Mouse (Mus musculus) intestine, embryonic 15.5 days (tissue): Measurements from ENCODE around the gene Gm36210. TPM values are rescaled to one million over a fixed set of nuclear protein-coding genes. Genes with fewer than 3 reads are reported as not detected.
"Not testable (repeated sequence)": the region's sequence is repeated elsewhere in the genome, so short reads cannot be mapped to it uniquely, and the experiment has no call there.

Source experiments
- ATAC-seq: fragments of 200-750 bp; cut with Nextera tagmentation; 2 replicates; pipeline ENCODE4 v1.8.0; 2017; ENCODE audit warnings: moderate TSS enrichment, moderate library complexity
- H3K27ac ChIP-seq: fragments of 300-500 bp; sonication (generic); 2 replicates; pipeline ENCODE4 v1.5.1; 2015; ENCODE audit warnings: mild to moderate bottlenecking, inconsistent platforms
- H3K27me3 ChIP-seq: fragments of 300-500 bp; sonication (generic); replicated peaks from 2 replicates; pipeline ENCODE4 v1.6.1; 2015; ENCODE audit warnings: inconsistent platforms
- H3K36me3 ChIP-seq: fragments of 300-500 bp; sonication (generic); 2 replicates; pipeline ENCODE4 v1.6.1; 2015; ENCODE audit warnings: inconsistent platforms
- H3K4me1 ChIP-seq: fragments of 300-500 bp; sonication (generic); replicated peaks from 2 replicates; pipeline ENCODE4 v1.6.1; 2015; ENCODE audit warnings: inconsistent platforms
- H3K4me2 ChIP-seq: fragments of 300-500 bp; sonication (generic); replicated peaks from 2 replicates; pipeline ENCODE4 v1.6.1; 2015; ENCODE audit warnings: mild to moderate bottlenecking, inconsistent platforms
- H3K4me3 ChIP-seq: fragments of 300-500 bp; sonication (generic); replicated peaks from 2 replicates; pipeline ENCODE4 v1.5.1; 2015; ENCODE audit warnings: inconsistent platforms
- H3K9ac ChIP-seq: fragments of 300-500 bp; sonication (generic); 2 replicates; pipeline ENCODE4 v1.6.1; 2015; ENCODE audit warnings: inconsistent platforms
- H3K9me3 ChIP-seq: fragments of 300-500 bp; sonication (generic); 2 replicates; pipeline ENCODE4 v1.6.1; 2016; ENCODE audit warnings: inconsistent platforms
- WGBS: fragments of 180-500 bp; shearing (Covaris S2); methylation state at CpG from one replicate; pipeline ENCODE4 v1.1.7; 2015; 5-methylcytosine and 5-hydroxymethylcytosine counted together
- polyA plus RNA-seq: library from polyadenylated mRNA; unstranded; fragments of >200 nt; fragmentation: Nextera tagmentation; extraction: Ambion mirVana; gene quantifications from 2 replicates; pipeline ENCODE4 v1.2.1, GENCODE M21; 2015

Gm36210 gene
- polyA plus RNA-seq, 1 experiment from 2014 or later, result not detected

GRCm38 (mm10) chr7:4865579-4866493 lies 40.5 kb downstream of the Gm36210 start:
- ATAC-seq, result peak; percentile 99
- peak overlapping the region; percentile 51 for H3K4me3 ChIP-seq
- peaks cover 9% of the 10 kb centered on the region; the same call in 1 of the 2 replicates for H3K4me1 ChIP-seq
- peak overlapping the region; percentile 70 for H3K4me2 ChIP-seq
- peak overlapping the region; percentile 61 for H3K9ac ChIP-seq
- WGBS, result 3% methylated on average over 40 of the region's 40 CpGs
- peak overlapping the region; percentile 76 for H3K27ac ChIP-seq
- H3K9me3 ChIP-seq, result no peaks in the 10 kb centered on the region
- H3K36me3 ChIP-seq, result no peaks in the 10 kb centered on the region
- no peaks in the 10 kb centered on the region for H3K27me3 ChIP-seq

- WGBS, result 68% methylated on average over 5 of the region's 5 CpGs
- Histone ChIP-seq H3K27me3 (no peaks in the 10 kb centered on the region), H3K4me2 (peak overlapping the region; percentile 70), H3K4me1 (peaks cover 9% of the 10 kb centered on the region; the same call in 1 of the 2 replicates), H3K9ac (no peak overlapping the region), H3K36me3 (no peaks in the 10 kb centered on the region), H3K27ac (0 out of 2 replicates have a peak overlapping the region, but pooled peaks have one; percentile 27), H3K9me3 (no peaks in the 10 kb centered on the region), H3K4me3 (peak overlapping the region; percentile 51)
- 0 out of 2 replicates have a peak, but pooled peaks have one; percentile 19 for ATAC-seq
Observed at GRCm38 (mm10) chr7:4865090-4865489, 41.2 kb downstream of the Gm36210 start.

- Histone ChIP-seq H3K4me1 (peaks cover 9% of the 10 kb centered on the region; the same call in 1 of the 2 replicates), H3K27me3 (no peaks in the 10 kb centered on the region), H3K36me3 (no peaks in the 10 kb centered on the region), H3K27ac (no peak overlapping the region), H3K4me3 (no peak overlapping the region), H3K9me3 (no peaks in the 10 kb centered on the region), H3K9ac (no peak overlapping the region), H3K4me2 (no peak overlapping the region)
- no peak for ATAC-seq
- WGBS, result 82% methylated on average over 5 of the region's 5 CpGs
Observed at GRCm38 (mm10) chr7:4864130-4864845, 42.0 kb downstream of the Gm36210 start.

GRCm38 (mm10) chr7:4863541-4864080 lies 42.7 kb downstream of the Gm36210 start:
- ATAC-seq, result no peak
- Histone ChIP-seq H3K4me1 (peaks cover 9% of the 10 kb centered on the region; the same call in 1 of the 2 replicates), H3K4me3 (no peak overlapping the region), H3K27ac (no peak overlapping the region), H3K9me3 (no peaks in the 10 kb centered on the region), H3K4me2 (no peak overlapping the region), H3K27me3 (no peaks in the 10 kb centered on the region), H3K36me3 (no peaks in the 10 kb centered on the region), H3K9ac (no peak overlapping the region)
- 75% methylated on average over 7 of the region's 7 CpGs for WGBS

- Histone ChIP-seq H3K4me3 (no peak overlapping the region), H3K9me3 (no peaks in the 10 kb centered on the region), H3K36me3 (no peaks in the 10 kb centered on the region), H3K27ac (no peak overlapping the region), H3K27me3 (no peaks in the 10 kb centered on the region), H3K4me1 (peaks cover 9% of the 10 kb centered on the region; the same call in 1 of the 2 replicates), H3K4me2 (no peak overlapping the region), H3K9ac (no peak overlapping the region)
- no peak for ATAC-seq
- WGBS, result 29% methylated on average over 1 of the region's 1 CpGs
Observed at GRCm38 (mm10) chr7:4863041-4863440, 43.3 kb downstream of the Gm36210 start.

- H3K4me2 ChIP-seq, H3K4me1 ChIP-seq, H3K9me3 ChIP-seq, H3K27ac ChIP-seq, H3K4me3 ChIP-seq, H3K36me3 ChIP-seq, ATAC-seq, H3K27me3 ChIP-seq, H3K9ac ChIP-seq: not testable (repeated sequence)
- 68% methylated on average over 3 of the region's 3 CpGs for WGBS
Observed at GRCm38 (mm10) chr7:4860926-4861325, 45.4 kb downstream of the Gm36210 start.

- no peak overlapping the region for H3K4me3 ChIP-seq
- no peaks in the 10 kb centered on the region for H3K27me3 ChIP-seq
- no peaks in the 10 kb centered on the region for H3K36me3 ChIP-seq
- H3K9me3 ChIP-seq, result no peaks in the 10 kb centered on the region
- ATAC-seq, result no peak; the same call in 1 of the 2 replicates
- no peak overlapping the region for H3K27ac ChIP-seq
- no peaks in the 10 kb centered on the region for H3K4me1 ChIP-seq
- no peak overlapping the region for H3K4me2 ChIP-seq
- no peak overlapping the region for H3K9ac ChIP-seq
- 50% methylated on average over 12 of the region's 12 CpGs for WGBS
Observed at GRCm38 (mm10) chr7:4859418-4859978, 46.8 kb downstream of the Gm36210 start.

GRCm38 (mm10) chr7:4857321-4857720 lies 49.0 kb downstream of the Gm36210 start:
- H3K9ac ChIP-seq, result no peak overlapping the region
- ATAC-seq, result no peak
- H3K4me3 ChIP-seq, result no peak overlapping the region
- no peaks in the 10 kb centered on the region for H3K4me1 ChIP-seq
- H3K27me3 ChIP-seq, result no peaks in the 10 kb centered on the region
- WGBS, result 62% methylated on average over 7 of the region's 7 CpGs
- no peaks in the 10 kb centered on the region for H3K9me3 ChIP-seq
- no peaks in the 10 kb centered on the region for H3K36me3 ChIP-seq
- H3K4me2 ChIP-seq, result no peak overlapping the region
- no peak overlapping the region for H3K27ac ChIP-seq

GRCm38 (mm10) chr7:4856508-4856907 lies 49.8 kb downstream of the Gm36210 start:
- Histone ChIP-seq H3K27ac (no peak overlapping the region), H3K27me3 (no peaks in the 10 kb centered on the region), H3K9me3 (no peaks in the 10 kb centered on the region), H3K4me3 (no peak overlapping the region), H3K4me2 (no peak overlapping the region), H3K4me1 (no peaks in the 10 kb centered on the region), H3K9ac (no peak overlapping the region), H3K36me3 (no peaks in the 10 kb centered on the region)
- WGBS, result 84% methylated on average over 9 of the region's 9 CpGs
- ATAC-seq, result no peak

GRCm38 (mm10) chr7:4853613-4854012 lies 52.7 kb downstream of the Gm36210 start:
- Histone ChIP-seq H3K36me3 (no peaks in the 10 kb centered on the region), H3K9ac (no peak overlapping the region), H3K4me1 (no peaks in the 10 kb centered on the region), H3K27ac (no peak overlapping the region), H3K27me3 (no peaks in the 10 kb centered on the region), H3K9me3 (no peaks in the 10 kb centered on the region), H3K4me3 (no peak overlapping the region), H3K4me2 (no peak overlapping the region)
- WGBS, result 73% methylated on average over 3 of the region's 3 CpGs
- no peak for ATAC-seq

- H3K4me2 ChIP-seq, result no peak overlapping the region
- no peaks in the 10 kb centered on the region for H3K36me3 ChIP-seq
- H3K4me3 ChIP-seq, result no peak overlapping the region
- no peaks in the 10 kb centered on the region for H3K9me3 ChIP-seq
- ATAC-seq, result no peak
- 67% methylated on average over 8 of the region's 8 CpGs for WGBS
- no peaks in the 10 kb centered on the region for H3K4me1 ChIP-seq
- H3K9ac ChIP-seq, result no peak overlapping the region
- H3K27me3 ChIP-seq, result no peaks in the 10 kb centered on the region; the same call in 1 of the 2 replicates
- H3K27ac ChIP-seq, result no peak overlapping the region
Observed at GRCm38 (mm10) chr7:4851315-4851688, 55.0 kb downstream of the Gm36210 start.
